Mouse (Mus musculus): ENCODE measurements around the gene Txnrd2.

Gene Txnrd2

DNA sequence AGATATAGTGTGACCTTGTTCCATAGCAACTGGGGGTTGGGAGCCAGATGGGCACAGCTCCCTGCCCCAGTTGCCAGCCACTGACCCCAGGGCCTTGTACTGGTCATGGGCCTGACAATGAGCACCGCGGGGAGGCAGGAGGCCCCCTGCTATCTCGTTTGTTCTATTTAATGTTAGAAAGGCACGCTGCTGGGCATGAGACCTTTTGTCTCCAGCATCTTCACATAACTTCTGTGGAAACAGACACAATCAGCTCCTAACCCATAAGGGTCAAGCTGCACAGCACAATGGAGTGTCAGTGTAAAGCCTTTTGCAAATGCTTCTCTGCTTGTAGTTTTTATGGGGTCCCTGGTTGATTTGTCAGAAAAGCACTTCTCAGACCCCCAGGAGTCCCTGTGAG lies 58.2 kb downstream of the Txnrd2 start:
- DNase-seq (ENCODE audit: low spot score in 2 of 2), result no peak

DNA sequence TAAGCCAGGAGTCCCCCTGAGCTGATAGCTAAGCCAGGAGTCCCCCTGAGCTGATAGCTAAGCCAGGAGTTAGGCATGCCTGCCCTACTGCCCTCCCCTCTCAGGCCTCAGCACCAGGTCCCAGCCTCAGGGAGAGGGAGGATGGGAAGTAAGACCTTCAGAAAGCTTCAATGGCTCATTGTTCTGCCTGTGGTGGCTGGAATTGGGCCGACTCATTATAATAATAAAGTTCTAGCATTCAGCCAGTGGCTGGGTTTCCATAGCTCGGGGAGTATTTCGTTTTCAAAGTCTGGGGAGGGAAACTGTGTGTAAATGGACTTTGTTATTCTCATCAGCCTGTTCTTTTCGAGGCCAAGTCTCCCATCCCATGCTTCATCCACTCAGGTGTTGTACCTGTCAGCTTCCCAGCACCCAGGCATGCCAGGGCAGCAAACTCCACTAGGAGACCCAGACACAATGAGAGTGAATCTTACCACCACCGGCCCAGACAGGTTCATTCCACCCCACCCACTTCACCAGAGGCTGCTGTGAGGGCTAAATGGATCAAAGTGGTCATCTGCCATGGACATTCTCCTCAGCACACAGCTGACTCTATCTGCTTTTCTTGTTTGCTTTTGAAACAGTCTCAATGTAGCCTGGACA lies 58.7 kb downstream of the Txnrd2 start:
- DNase-seq (ENCODE audit: low spot score in 2 of 2), result no peak

DNA sequence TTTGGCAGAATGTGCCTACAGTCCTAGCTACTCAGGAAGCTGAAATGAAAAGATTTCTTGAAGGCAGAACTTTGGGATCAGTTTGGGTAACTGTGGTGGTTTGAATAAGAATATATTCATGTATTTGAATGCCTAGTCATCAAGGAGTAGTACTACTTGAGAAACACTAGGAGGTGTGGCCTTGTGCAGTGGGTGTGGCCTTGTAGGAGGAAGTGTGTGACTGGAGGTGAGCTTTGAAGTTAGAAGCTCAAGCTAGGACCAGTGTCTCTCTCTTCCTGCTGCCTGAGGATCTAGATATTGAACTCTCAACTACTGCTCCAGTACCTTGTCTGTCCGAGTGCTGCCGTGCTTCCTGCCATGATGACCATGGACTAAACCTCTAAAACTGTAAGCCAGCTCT lies 59.9 kb downstream of the Txnrd2 start:
- DNase-seq (ENCODE audit: low spot score in 2 of 2), result no peak

DNA sequence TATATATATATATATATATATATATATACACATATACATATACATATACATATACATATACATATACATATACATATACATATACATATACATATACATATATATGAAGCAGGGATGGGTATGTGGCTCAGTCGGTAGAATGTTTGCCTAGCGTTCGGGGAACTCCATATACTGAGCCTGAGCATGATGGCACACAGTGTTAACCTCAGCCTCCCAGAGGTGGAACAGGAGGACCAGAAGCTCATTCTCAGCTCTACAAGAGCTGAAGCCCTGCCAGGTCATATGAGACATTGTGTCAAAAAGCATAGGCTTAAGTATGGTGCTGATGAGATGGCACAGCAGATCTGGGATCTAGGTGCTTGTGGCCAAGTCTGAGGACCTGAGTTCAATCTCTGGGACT lies 64.1 kb downstream of the Txnrd2 start:
- no peak for DNase-seq (ENCODE audit: low spot score in 2 of 2)

DNA sequence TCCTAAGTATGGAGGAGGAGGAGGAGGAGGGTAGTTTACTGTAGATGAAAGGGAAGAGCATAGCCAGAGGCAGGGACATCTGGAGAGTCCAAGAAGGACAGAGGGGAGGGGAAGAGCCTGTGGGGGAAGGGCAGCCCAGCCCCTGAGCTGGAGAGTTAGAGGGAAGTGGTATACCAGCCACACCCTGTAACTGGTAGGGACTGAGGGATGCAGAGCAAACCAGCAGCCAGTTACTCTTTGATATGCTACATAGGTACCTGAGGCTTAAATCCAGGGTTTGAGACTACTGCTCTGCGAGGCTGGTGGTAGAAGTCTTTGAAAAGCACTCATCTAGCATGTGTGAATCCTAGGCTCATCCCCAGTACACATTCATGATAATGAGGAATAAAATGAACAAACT lies 64.7 kb downstream of the Txnrd2 start:
- DNase-seq (ENCODE audit: low spot score in 2 of 2), result no peak

DNA sequence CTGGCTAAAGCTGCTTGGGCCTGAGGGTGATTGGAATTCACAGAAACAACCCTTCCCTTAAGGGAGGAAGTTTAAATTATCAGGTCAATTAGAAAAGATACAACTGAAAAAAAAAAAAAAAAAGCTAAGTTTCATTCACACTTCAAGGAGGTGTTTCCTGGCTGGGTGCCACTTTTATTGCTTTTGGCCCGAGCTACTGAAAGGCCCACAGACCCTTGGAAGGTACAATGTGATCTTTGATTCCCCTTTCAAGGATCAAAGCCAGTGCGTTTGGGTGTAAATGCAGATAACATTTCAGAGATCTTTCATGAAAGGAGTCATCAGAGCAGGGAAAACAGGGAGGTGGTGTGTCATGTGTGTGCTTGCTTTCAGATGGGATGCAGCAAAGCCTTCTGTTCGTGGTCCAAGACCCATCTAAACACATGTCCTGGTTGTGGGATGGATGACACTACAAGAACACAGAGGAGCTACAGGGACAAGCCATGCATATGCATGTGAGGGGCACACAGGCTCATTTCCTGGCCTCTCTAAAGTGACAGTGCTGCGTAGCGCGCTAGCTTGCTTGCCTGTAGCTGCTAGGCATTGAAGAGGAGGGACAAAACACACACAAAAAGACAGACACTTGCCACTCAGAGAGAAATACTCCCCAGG lies 71.8 kb downstream of the Txnrd2 start:
- DNase-seq (ENCODE audit: low spot score in 2 of 2), result no peak

DNA sequence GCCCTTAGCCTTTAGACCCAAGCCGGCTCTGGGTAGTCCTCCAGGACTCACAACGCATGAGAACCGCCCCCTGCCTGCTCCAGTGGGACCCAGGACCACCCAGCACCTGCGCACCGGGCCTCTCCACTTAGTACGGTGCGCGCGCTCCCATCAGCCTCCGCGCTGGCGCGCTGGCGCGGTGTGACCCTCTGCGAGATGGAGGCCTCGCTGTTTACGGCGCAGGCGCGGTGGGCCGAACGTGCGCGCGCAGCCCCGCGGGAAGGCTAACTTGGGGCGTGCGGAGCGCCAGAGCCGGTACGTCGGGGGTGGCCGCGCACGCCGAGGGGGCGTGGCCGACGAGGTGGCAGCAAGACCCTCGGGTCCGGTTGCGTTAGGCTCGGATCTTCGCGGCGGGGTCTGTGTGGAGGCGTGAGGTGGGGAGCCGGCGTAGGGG lies 72.4 kb downstream of the Txnrd2 start, which contains the start of the genes Gnb1l and Rtl10:
TSS of gene Gnb1l (plus strand) at position 156 of the 433 bp plus-strand sequence.
TSS of gene Rtl10 (plus strand) at position 344 of the 433 bp plus-strand sequence.
- peak; percentile 95 for DNase-seq (ENCODE audit: low spot score in 2 of 2)

DNA sequence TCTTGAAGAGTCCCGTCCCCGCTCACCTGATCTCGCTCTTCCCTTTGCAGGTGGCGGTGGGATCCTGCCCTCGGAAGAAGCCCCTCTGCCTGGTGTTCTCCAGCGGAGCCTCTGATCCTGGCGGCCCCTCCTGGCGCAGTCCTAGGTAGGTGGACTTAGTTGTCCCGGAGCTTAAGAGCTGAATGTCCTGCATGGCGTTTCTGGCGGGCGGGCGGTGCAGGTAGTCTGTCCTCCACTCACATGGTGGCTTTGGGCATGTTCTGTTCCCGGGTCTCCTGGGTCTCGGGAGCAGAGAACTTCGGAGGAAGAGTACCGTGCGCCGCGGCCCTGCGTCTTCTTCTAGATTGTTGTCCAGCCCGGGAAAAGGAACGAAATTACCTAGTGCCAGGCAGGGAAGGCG lies 72.8 kb downstream of the Txnrd2 start:
- no peak for DNase-seq (ENCODE audit: low spot score in 2 of 2)

DNA sequence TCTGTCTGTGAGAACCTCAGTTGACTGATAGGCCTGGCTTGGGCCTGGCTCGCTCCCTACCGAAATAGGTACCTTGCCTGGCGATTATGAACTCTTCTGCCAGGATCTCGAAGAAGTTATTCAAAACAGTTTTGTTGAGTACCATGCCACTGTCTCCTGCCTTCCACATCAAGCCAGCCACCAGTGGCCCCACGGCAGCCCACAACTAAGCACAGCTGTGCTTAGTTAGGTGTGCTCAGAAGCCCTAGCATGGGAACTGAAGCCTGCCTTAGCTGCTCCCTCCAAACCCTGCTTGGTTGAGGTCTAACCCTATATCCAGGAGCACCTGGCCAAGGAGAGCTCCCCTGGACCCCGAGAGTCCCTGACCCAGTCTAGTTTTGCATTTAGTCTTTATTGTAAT lies 75.3 kb downstream of the Txnrd2 start:
- DNase-seq (ENCODE audit: low spot score in 2 of 2), result no peak

DNA sequence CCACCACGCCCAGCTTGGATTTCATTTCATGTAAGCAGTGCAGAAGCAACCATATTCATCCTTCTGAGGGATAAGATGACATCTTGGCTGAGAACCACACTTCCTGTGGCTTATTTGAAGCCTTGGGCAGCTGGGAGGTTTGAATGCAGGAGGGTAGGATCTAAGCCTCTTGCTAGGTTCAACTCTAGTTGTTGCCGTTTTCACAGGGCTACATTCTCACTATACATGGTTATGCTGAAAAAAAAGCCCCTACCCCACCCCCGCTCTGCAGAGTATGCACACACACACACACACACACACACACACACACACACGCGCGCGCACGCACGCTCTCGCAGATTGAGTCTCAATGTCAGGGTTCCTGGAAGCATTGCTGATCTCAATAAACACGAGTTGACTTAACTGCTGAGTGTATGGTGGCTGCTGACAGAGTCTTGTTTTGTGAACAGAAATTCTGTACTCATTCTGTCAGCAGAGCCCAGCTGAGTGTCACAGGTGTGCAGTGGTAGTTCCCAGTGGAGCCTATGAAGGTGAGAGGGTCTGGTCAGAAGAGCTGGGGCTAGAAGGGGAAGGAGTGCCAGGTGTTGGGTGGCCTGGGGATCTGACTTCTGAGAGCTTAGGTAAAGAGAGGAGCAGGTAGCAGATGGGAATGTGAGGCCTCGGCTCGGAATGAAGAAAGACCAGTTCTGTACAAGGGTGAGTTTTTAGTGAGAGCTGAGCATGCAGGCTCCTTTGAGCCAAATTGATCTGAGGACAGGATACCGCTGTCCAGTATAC lies 77.6 kb downstream of the Txnrd2 start:
- DNase-seq (ENCODE audit: low spot score in 2 of 2), result no peak

DNA sequence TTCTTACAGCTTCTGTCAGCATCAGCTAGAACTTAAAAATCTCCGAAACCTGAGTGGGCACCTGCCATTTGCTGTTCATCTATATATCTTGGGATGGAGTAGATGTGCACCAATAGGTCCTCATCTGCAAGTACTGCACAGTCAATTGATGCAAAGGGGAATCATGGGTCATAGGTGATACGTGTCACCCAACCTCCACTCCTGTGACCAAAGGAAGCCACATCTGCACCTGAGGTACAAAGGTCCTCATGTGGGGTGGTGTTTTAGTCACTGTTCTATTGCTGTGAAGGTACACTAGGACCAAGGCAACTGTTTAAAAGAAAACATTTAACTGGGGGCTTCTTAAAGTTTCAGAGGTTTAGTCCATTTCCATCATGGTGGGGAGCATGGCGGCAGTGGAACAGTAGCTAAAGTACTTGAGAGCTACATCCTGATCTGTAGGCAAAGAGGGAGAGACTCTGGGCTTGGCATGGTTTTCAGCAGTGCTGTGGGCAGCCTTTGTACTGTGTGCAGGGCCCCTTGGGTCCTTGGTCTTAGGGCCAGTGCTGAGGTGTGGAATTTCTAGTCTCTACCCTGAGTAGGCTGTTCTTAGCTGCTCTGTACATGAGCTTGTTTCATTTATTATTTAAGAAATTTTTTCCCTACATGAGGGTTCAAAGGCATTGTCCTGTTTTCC lies 80.5 kb downstream of the Txnrd2 start:
- no peak for DNase-seq (ENCODE audit: low spot score in 2 of 2)

DNA sequence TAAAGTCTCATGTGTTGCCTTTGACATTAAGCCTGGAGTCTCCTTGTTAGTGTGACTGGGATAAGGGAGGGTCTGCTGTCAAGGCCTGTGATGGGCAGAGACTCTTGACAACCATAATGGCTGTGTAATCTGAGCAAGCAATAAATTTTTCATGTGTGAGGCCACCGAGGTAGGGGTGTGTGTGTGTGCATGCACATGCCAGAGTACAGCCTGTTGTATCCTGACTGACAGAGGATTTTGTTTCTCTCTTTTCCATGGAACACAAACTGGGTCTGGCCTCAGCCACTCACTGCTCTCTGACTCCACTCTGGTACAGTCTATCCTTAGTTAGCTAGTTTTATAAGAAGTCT lies 81.0 kb downstream of the Txnrd2 start:
- no peak for DNase-seq (ENCODE audit: low spot score in 2 of 2)

DNA sequence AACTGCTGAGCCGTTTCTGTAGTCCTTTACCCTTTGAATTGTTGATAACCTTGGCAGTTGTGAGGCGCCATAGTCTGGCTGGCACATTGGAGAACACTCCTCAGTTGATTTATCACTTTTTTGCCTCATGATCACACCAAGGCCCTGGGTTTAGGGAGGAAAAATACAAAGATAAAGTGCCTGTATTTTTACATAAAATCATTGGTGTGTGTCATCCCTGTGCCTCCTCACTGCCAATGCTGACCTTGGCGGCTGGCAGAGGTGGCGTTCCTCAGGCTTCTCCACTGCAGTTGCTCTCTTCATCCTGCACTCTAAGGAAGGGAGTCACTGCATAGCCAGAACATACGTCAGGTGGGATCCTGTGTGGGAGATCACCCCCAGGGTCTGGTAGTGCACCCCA lies 85.6 kb downstream of the Txnrd2 start:
- DNase-seq (ENCODE audit: low spot score in 2 of 2), result no peak

DNA sequence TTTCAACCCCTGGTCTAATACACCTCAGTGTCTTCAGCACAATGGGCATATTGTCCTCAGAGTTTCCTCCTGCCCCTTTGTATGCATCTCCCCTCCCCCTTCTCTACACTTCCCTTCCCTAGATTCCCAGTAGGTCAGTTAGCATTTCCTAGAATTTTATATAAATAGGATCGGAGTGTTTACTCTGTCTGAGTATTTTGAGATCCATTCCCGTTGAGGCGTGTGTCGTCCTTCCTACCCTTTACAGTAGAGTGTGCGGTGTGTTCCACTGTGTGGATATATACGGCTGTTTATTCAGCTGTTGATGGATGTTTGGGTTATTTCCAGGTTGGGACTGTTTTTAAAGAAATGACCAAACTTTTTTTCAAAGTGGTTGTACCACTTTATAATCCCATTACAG lies 87.3 kb downstream of the Txnrd2 start:
- DNase-seq (ENCODE audit: low spot score in 2 of 2), result no peak

DNA sequence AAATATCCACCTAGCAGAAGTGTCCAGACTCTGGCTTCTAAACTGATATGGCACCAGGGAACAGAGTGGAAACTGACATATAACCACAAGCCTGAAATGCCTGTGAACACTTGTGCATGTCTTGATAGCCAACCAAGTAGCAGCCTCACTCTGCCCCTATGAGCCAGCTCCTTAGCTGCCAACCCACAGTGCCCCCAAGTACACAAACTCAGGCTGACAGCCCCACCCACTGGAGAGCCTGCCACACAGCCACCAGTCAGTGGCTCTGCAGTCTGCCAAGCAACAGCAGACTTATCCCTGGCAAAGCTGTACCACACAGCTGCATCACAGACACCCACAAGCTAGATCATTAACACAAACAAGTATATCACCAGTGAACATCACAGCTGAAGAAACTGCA lies 91.9 kb downstream of the Txnrd2 start:
- no peak for DNase-seq (ENCODE audit: low spot score in 2 of 2)

DNA sequence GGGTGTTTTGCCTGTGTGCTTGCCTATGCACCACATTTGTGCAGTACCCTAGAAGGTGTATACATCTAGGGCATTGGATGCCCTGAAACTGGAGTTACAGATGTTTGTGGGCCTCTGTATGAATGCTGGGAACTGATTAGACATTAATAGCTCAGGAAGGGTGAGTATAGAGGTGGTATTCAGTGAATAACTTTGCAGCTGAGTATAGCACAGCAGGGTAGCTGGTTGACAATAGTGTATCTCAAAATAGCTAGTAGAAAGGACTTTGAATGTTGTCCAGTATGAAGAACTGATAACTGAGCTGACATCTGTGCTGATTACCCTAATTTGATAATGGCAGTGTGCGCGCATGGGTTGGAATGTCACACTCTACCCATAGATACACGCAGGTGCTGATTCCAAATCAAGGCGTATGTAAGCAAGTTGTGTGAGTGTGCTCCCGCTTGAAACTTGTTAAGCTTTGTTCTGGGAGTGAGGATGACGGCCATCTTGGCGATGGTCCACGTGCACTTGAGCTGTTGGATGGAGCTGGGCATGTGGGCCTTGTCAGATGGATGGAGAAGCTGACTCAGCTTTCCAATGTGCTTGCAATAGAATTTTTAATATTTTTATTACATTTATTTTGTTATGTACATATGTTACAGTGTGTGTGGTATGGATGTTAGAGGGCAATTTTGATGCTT lies 97.5 kb downstream of the Txnrd2 start:
- DNase-seq (ENCODE audit: low spot score in 2 of 2), result peak in 1 of 2 experiments; percentile 44

DNA sequence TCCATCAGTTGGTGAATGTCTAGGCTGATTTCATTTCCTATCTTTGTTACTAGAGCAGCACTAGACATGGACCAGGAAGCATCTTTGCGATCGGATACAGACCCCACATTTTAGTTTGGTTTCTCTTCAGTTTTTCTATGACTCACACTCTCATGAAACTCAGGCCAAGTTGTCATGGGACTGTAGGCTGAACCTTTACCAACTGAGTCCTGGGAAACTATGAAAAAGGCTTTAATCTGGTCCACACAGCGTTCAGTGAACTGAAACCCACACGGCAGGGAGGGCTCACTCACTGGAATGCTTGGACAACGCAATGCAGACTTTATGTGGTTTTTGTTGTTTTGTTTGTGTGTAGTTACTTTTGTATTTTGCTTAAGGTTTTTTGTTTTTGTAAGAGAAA lies 102.5 kb downstream of the Txnrd2 start:
- DNase-seq (ENCODE audit: low spot score in 2 of 2), result no peak
